Mouse (Mus musculus): ENCODE measurements around the gene Plch2. TPM values are rescaled to one million over a fixed set of nuclear protein-coding genes. Genes with fewer than 3 reads are reported as not detected.

The Plch2 gene
- polyA plus RNA-seq, 2 experiments: 10.6 to 11.4 TPM

GRCm38 (mm10) chr4:154982247-154983120, 74.1 kb downstream of the Plch2 start:
- H3K27ac ChIP-seq (replicated peaks; ENCODE audit: low read depth, low read length): no peak overlapping the region

GRCm38 (mm10) chr4:154981530-154981929, 75.1 kb downstream of the Plch2 start:
- no peak for TF ChIP-seq POLR2A (IDR thresholded peaks at IDR 0.05; ENCODE audit: borderline replicate concordance, extremely low read depth, insufficient read depth, insufficient read length)
- Histone ChIP-seq H3K9ac (ENCODE audit: low read depth, low read length, severe bottlenecking) (no peak overlapping the region), H3K9me3 (ENCODE audit: control insufficient read depth, low read length) (no peaks in the 10 kb centered on the region), H3K36me3 (ENCODE audit: control insufficient read depth, insufficient read depth, low read length) (peaks cover 56% of the 10 kb centered on the region), H3K27me3 (ENCODE audit: control insufficient read depth, insufficient read depth, low read length) (no peaks in the 10 kb centered on the region), H3K4me2 (replicated peaks; ENCODE audit: low read depth, low read length, severe bottlenecking) (no peak overlapping the region), H3K27ac (replicated peaks; ENCODE audit: low read depth, low read length) (no peak overlapping the region), H3K4me1 (ENCODE audit: control insufficient read depth, insufficient read depth, low read length) (0 out of 2 replicates have a peak, but pooled peaks cover 2% of the 10 kb centered on the region), H3K4me3 (replicated peaks; ENCODE audit: low read length) (no peak overlapping the region)
- ATAC-seq (ENCODE audit: low FRiP score, low read depth) (peak; percentile 70), DNase-seq (ENCODE audit: low spot score) (peak; percentile 74)
- 59% methylated on average over 7 of the region's 7 CpGs for WGBS

More at GRCm38 (mm10) chr4:154982247-154983120, 74.1 kb downstream of the Plch2 start:
- Histone ChIP-seq H3K9ac (ENCODE audit: low read depth, low read length, severe bottlenecking) (no peak overlapping the region), H3K4me2 (replicated peaks; ENCODE audit: low read depth, low read length, severe bottlenecking) (no peak overlapping the region), H3K9me3 (ENCODE audit: control insufficient read depth, low read length) (no peaks in the 10 kb centered on the region), H3K27me3 (ENCODE audit: control insufficient read depth, insufficient read depth, low read length) (no peaks in the 10 kb centered on the region), H3K36me3 (ENCODE audit: control insufficient read depth, insufficient read depth, low read length) (peaks cover 46% of the 10 kb centered on the region), H3K4me3 (replicated peaks; ENCODE audit: low read length) (no peak overlapping the region), H3K4me1 (ENCODE audit: control insufficient read depth, insufficient read depth, low read length) (0 out of 2 replicates have a peak, but pooled peaks cover 2% of the 10 kb centered on the region)
- WGBS: 76% methylated on average over 19 of the region's 19 CpGs
- DNase-seq (ENCODE audit: low spot score) (no peak), ATAC-seq (ENCODE audit: low FRiP score, low read depth) (no peak)
- TF ChIP-seq POLR2A (IDR thresholded peaks at IDR 0.05; ENCODE audit: borderline replicate concordance, extremely low read depth, insufficient read depth, insufficient read length): no peak

GRCm38 (mm10) chr4:154981076-154981475, 75.5 kb downstream of the Plch2 start:
- DNase-seq (ENCODE audit: low spot score): no peak
- peaks cover 60% of the 10 kb centered on the region for H3K36me3 ChIP-seq (ENCODE audit: control insufficient read depth, insufficient read depth, low read length)
- H3K27me3 ChIP-seq (ENCODE audit: control insufficient read depth, insufficient read depth, low read length): no peaks in the 10 kb centered on the region
- H3K9ac ChIP-seq (ENCODE audit: low read depth, low read length, severe bottlenecking): no peak overlapping the region
- no peak for TF ChIP-seq POLR2A (IDR thresholded peaks at IDR 0.05; ENCODE audit: borderline replicate concordance, extremely low read depth, insufficient read depth, insufficient read length)
- 84% methylated on average over 6 of the region's 6 CpGs for WGBS
- H3K4me1 ChIP-seq (ENCODE audit: control insufficient read depth, insufficient read depth, low read length): 0 out of 2 replicates have a peak, but pooled peaks cover 2% of the 10 kb centered on the region
- H3K4me3 ChIP-seq (replicated peaks; ENCODE audit: low read length): no peak overlapping the region
- no peak for ATAC-seq (ENCODE audit: low FRiP score, low read depth)
- H3K9me3 ChIP-seq (ENCODE audit: control insufficient read depth, low read length): no peaks in the 10 kb centered on the region
- H3K4me2 ChIP-seq (replicated peaks; ENCODE audit: low read depth, low read length, severe bottlenecking): no peak overlapping the region
- H3K27ac ChIP-seq (replicated peaks; ENCODE audit: low read depth, low read length): no peak overlapping the region

GRCm38 (mm10) chr4:154980110-154980509, 76.5 kb downstream of the Plch2 start:
- no peak for ATAC-seq (ENCODE audit: low FRiP score, low read depth)
- Histone ChIP-seq H3K9ac (ENCODE audit: low read depth, low read length, severe bottlenecking) (no peak overlapping the region), H3K36me3 (ENCODE audit: control insufficient read depth, insufficient read depth, low read length) (peaks cover 70% of the 10 kb centered on the region)

GRCm38 (mm10) chr4:154974163-154974611, 82.4 kb downstream of the Plch2 start:
- H3K27me3 ChIP-seq (ENCODE audit: control insufficient read depth, insufficient read depth, low read length): no peaks in the 10 kb centered on the region
- no peak overlapping the region for H3K27ac ChIP-seq (replicated peaks; ENCODE audit: low read depth, low read length)
- ATAC-seq (ENCODE audit: low FRiP score, low read depth): no peak
- no peak overlapping the region for H3K4me3 ChIP-seq (replicated peaks; ENCODE audit: low read length)
- peaks cover 100% of the 10 kb centered on the region for H3K36me3 ChIP-seq (ENCODE audit: control insufficient read depth, insufficient read depth, low read length)
- 89% methylated on average over 11 of the region's 11 CpGs for WGBS
- no peaks in the 10 kb centered on the region for H3K4me1 ChIP-seq (ENCODE audit: control insufficient read depth, insufficient read depth, low read length)
- H3K4me2 ChIP-seq (replicated peaks; ENCODE audit: low read depth, low read length, severe bottlenecking): no peak overlapping the region
- TF ChIP-seq POLR2A (IDR thresholded peaks at IDR 0.05; ENCODE audit: borderline replicate concordance, extremely low read depth, insufficient read depth, insufficient read length): no peak
- DNase-seq (ENCODE audit: low spot score): no peak
- H3K9ac ChIP-seq (ENCODE audit: low read depth, low read length, severe bottlenecking): no peak overlapping the region
- no peaks in the 10 kb centered on the region for H3K9me3 ChIP-seq (ENCODE audit: control insufficient read depth, low read length)

More at GRCm38 (mm10) chr4:154980110-154980509, 76.5 kb downstream of the Plch2 start:
- Histone ChIP-seq H3K4me3 (replicated peaks; ENCODE audit: low read length) (no peak overlapping the region), H3K4me2 (replicated peaks; ENCODE audit: low read depth, low read length, severe bottlenecking) (no peak overlapping the region), H3K9me3 (ENCODE audit: control insufficient read depth, low read length) (no peaks in the 10 kb centered on the region), H3K27me3 (ENCODE audit: control insufficient read depth, insufficient read depth, low read length) (no peaks in the 10 kb centered on the region), H3K4me1 (ENCODE audit: control insufficient read depth, insufficient read depth, low read length) (0 out of 2 replicates have a peak, but pooled peaks cover 2% of the 10 kb centered on the region), H3K27ac (replicated peaks; ENCODE audit: low read depth, low read length) (no peak overlapping the region)
- 92% methylated on average over 4 of the region's 4 CpGs for WGBS
- TF ChIP-seq POLR2A (IDR thresholded peaks at IDR 0.05; ENCODE audit: borderline replicate concordance, extremely low read depth, insufficient read depth, insufficient read length): no peak
- no peak for DNase-seq (ENCODE audit: low spot score)

All from limb, embryonic 14.5 days (tissue).